Mouse (Mus musculus) ES-E14 (cell line): ENCODE data around the gene Slc12a1. TPM values are rescaled to one million over a fixed set of nuclear protein-coding genes. Genes with fewer than 3 reads are reported as not detected.

ENCODE experiments used
- DNase-seq: peaks from one replicate; pipeline ENCODE4 v3.0.0-alpha.2; 2013; ENCODE audit warnings: low read depth, low spot score
- H3K27ac ChIP-seq: 2 replicates; pipeline ENCODE4 v1.5.1; 2012; ENCODE audit warnings: low read depth, mild to moderate bottlenecking, low read length, moderate library complexity, mixed read lengths; ENCODE audit not compliant: poor library complexity, insufficient read depth, severe bottlenecking
- H3K36me3 ChIP-seq: 2 replicates; pipeline ENCODE4 v1.6.1; 2012; ENCODE audit warnings: mild to moderate bottlenecking, low read length, moderate library complexity, mixed read lengths; ENCODE audit not compliant: control insufficient read depth, poor library complexity, insufficient read depth, severe bottlenecking
- H3K4me1 ChIP-seq, 2 experiments: fragments of 150-350 bp in 1 of 2; sonication (generic) in 1 of 2; 2 replicates each; pipeline ENCODE4 v1.6.1; 2012; ENCODE audit warnings: low read length in 2 of 2, mild to moderate bottlenecking in 1 of 2, mixed read lengths in 1 of 2; ENCODE audit not compliant: control insufficient read depth in 2 of 2, insufficient read depth in 2 of 2, poor library complexity in 1 of 2
- H3K4me3 ChIP-seq, 2 experiments: fragments of 150-350 bp in 1 of 2; sonication (generic) in 1 of 2; 2 replicates each; pipeline ENCODE4 v1.5.1; 2012; ENCODE audit warnings: low read length in 2 of 2, low read depth in 1 of 2, mild to moderate bottlenecking in 1 of 2, mixed read lengths in 1 of 2; ENCODE audit not compliant: insufficient read depth in 1 of 2, poor library complexity in 1 of 2, severe bottlenecking in 1 of 2
- H3K9ac ChIP-seq: 2 replicates; pipeline ENCODE4 v1.6.1; 2012; ENCODE audit warnings: low read depth, mild to moderate bottlenecking, low read length, mixed read lengths; ENCODE audit not compliant: poor library complexity, insufficient read depth, severe bottlenecking
- H3K9me3 ChIP-seq: fragments of 150-350 bp; sonication (generic); 2 replicates; pipeline ENCODE4 v1.6.1; 2012; ENCODE audit warnings: low read depth, mild to moderate bottlenecking, low read length; ENCODE audit not compliant: control insufficient read depth, insufficient read depth
- CHD2 ChIP-seq: IDR thresholded peaks from 2 replicates; pipeline ENCODE4 v1.6.1; 2014; ENCODE audit warnings: mild to moderate bottlenecking, low read depth, low read length, inconsistent platforms
- HCFC1 ChIP-seq: IDR thresholded peaks from 2 replicates; pipeline ENCODE4 v1.6.1; 2012; ENCODE audit warnings: low read length, inconsistent platforms, borderline replicate concordance; ENCODE audit not compliant: insufficient read depth
- MAFK ChIP-seq: IDR thresholded peaks from 2 replicates; pipeline ENCODE4 v1.6.1; 2014; ENCODE audit warnings: mild to moderate bottlenecking, low read depth, low read length, inconsistent platforms; ENCODE audit not compliant: insufficient read depth
- ZC3H11A ChIP-seq: IDR thresholded peaks from 2 replicates; pipeline ENCODE4 v1.6.1; 2012; ENCODE audit warnings: low read depth, mild to moderate bottlenecking, inconsistent platforms, low read length, borderline replicate concordance
- ZNF384 ChIP-seq: IDR thresholded peaks from 2 replicates; pipeline ENCODE4 v1.6.1; 2012; ENCODE audit warnings: low read depth, low read length, inconsistent platforms
- in situ Hi-C, 2 experiments: fragments of 600-800 bp; cut with MboI; formaldehyde crosslinking; loops; one replicate each; pipeline ENCODE4 v1.15.1; 2025; ENCODE audit warnings: low sequenced_read_pairs in 2 of 2, inconsistent platforms in 1 of 2; ENCODE audit not compliant: unreplicated experiment in 2 of 2
- total RNA-seq: library from RNA; depleted of rRNA; stranded (reverse); fragments of 300-350 nt; gene quantifications from 2 replicates; pipeline ENCODE4 v1.2.3, GENCODE M21; 2012

Slc12a1 gene
- total RNA-seq, 1 experiment, result 0.04 TPM

- Histone ChIP-seq H3K4me1 (peaks cover 0 to 2% of the 10 kb centered on the region in 2 experiments; a peak in 2 of 4 replicates), H3K9me3 (no peaks in the 10 kb centered on the region), H3K36me3 (peaks cover 55% of the 10 kb centered on the region), H3K4me3 (no peak overlapping the region), H3K9ac (no peak overlapping the region), H3K27ac (no peak overlapping the region)
- TF ChIP-seq ZC3H11A, result no peak
- TF ChIP-seq MAFK, result no peak
- no peak for TF ChIP-seq HCFC1
- in situ Hi-C loops, result no loop called here
- no peak for DNase-seq
Measured at GRCm38 (mm10) chr2:125253699-125254098, 101.4 kb downstream of the Slc12a1 start.

- TF ChIP-seq MAFK, result no peak
- TF ChIP-seq ZNF384, result no peak
- no peak for TF ChIP-seq HCFC1
- no peak for TF ChIP-seq ZC3H11A
- TF ChIP-seq CHD2, result no peak
- no peak overlapping the region for H3K27ac ChIP-seq
- no peaks in the 10 kb centered on the region for H3K9me3 ChIP-seq
- DNase-seq, result no peak
- H3K36me3 ChIP-seq, result peaks cover 52% of the 10 kb centered on the region
- peaks cover 0 to 2% of the 10 kb centered on the region in 2 experiments; a peak in 2 of 4 replicates for H3K4me1 ChIP-seq
- no peak overlapping the region for H3K4me3 ChIP-seq
- in situ Hi-C loops, result no loop called here
- no peak overlapping the region for H3K9ac ChIP-seq
Measured at GRCm38 (mm10) chr2:125254630-125255029, 102.3 kb downstream of the Slc12a1 start.

- Histone ChIP-seq H3K27ac (peak overlapping the region; percentile 55; the same call in 1 of the 2 replicates), H3K4me3 (no peak overlapping the region), H3K9ac (no peak overlapping the region; the same call in 1 of the 2 replicates), H3K36me3 (peaks cover 48% of the 10 kb centered on the region), H3K4me1 (peaks cover 0 to 2% of the 10 kb centered on the region in 2 experiments; a peak in 1 of 4 replicates), H3K9me3 (no peaks in the 10 kb centered on the region)
- no peak for DNase-seq
- in situ Hi-C loops, result no loop called here
- TF ChIP-seq ZNF384 (no peak), MAFK (no peak), ZC3H11A (no peak), CHD2 (no peak), HCFC1 (no peak)
Measured at GRCm38 (mm10) chr2:125255886-125256285, 103.6 kb downstream of the Slc12a1 start.

GRCm38 (mm10) chr2:125259230-125260120 lies 107.2 kb downstream of the Slc12a1 start:
- peaks cover 0 to 2% of the 10 kb centered on the region in 2 experiments; a peak in 2 of 4 replicates for H3K4me1 ChIP-seq
- in situ Hi-C loops, result no loop called here
- 0 out of 2 replicates have a peak, but pooled peaks have one; percentile 11 for TF ChIP-seq ZC3H11A
- no peak for TF ChIP-seq ZNF384
- TF ChIP-seq CHD2, result no peak
- no peak for TF ChIP-seq MAFK
- TF ChIP-seq HCFC1, result no peak
- no peaks in the 10 kb centered on the region for H3K9me3 ChIP-seq
- H3K9ac ChIP-seq, result no peak overlapping the region
- no peak for DNase-seq
- no peak overlapping the region for H3K4me3 ChIP-seq
- H3K27ac ChIP-seq, result no peak overlapping the region
- peaks cover 29% of the 10 kb centered on the region for H3K36me3 ChIP-seq
